Mouse (Mus musculus) stomach, postnatal 0 days (tissue): ENCODE measurements at regions not wholly inside any gene's neighbourhood (a gene's known extent, or its start where the extent isn't known, plus 50 kb on each side); places are given as distances from the start of the nearest gene placed in this dataset.

ENCODE experiments used
- CTCF ChIP-seq: IDR thresholded peaks from 2 replicates; pipeline ENCODE4 v1.5.1; 2016; ENCODE audit warnings: antibody characterized with exemption, low read depth, mild to moderate bottlenecking, moderate library complexity
- EP300 ChIP-seq: optimal IDR thresholded peaks from 2 replicates; pipeline ENCODE3; 2016; ENCODE audit warnings: antibody characterized with exemption

GRCm38 (mm10) chr8:12175496-12175895, 103.1 kb upstream of the A230072I06Rik start:
- TF ChIP-seq CTCF (no peak), EP300 (no peak)
